Mouse (Mus musculus): ENCODE data around the gene Ttc7.

- TF ChIP-seq CTCF (IDR thresholded peaks at IDR 0.05; ENCODE audit: extremely low read depth, insufficient read depth, insufficient read length, insufficient replicate concordance) (no peak), POLR2A (IDR thresholded peaks at IDR 0.05; ENCODE audit: low read depth, low read length) (no peak)
These were observed 1.9 kb downstream of the Ttc7 start for GRCm38 (mm10) chr17:87284482-87285040.
